Mouse (Mus musculus) G1E (cell line): ENCODE data around the gene Myadml2. TPM values are rescaled to one million over a fixed set of nuclear protein-coding genes. Genes with fewer than 3 reads are reported as not detected.

Experiments
- ATAC-seq: 2 replicates; pipeline ENCODE4 v1.8.0; 2016; ENCODE audit warnings: mild to moderate bottlenecking; ENCODE audit not compliant: insufficient number of reproducible peaks, poor library complexity, low FRiP score, severe bottlenecking; ENCODE audit errors: extremely low read depth
- DNase-seq: peaks from one replicate; pipeline ENCODE4 v3.0.0; 2012; ENCODE audit warnings: low spot score
- H3K27me3 ChIP-seq: 2 replicates; pipeline ENCODE4 v1.6.1; 2012; ENCODE audit warnings: mild to moderate bottlenecking, low read length, inconsistent platforms; ENCODE audit not compliant: insufficient read depth
- H3K36me3 ChIP-seq: replicated peaks from 2 replicates; pipeline ENCODE3; 2012; ENCODE audit warnings: mild to moderate bottlenecking, inconsistent platforms
- H3K4me1 ChIP-seq: 2 replicates; pipeline ENCODE4 v1.6.1; 2012; ENCODE audit warnings: low read depth, low read length, inconsistent platforms, mixed read lengths; ENCODE audit not compliant: insufficient read depth
- H3K4me3 ChIP-seq: 2 replicates; pipeline ENCODE4 v1.5.1; 2012; ENCODE audit warnings: low read depth, mild to moderate bottlenecking, inconsistent platforms, low read length, moderate library complexity, mixed read lengths
- H3K9me3 ChIP-seq: replicated peaks from 2 replicates; pipeline ENCODE4 v1.6.1; 2012; ENCODE audit warnings: inconsistent platforms
- CTCF ChIP-seq: IDR thresholded peaks from 2 replicates; pipeline ENCODE4 v1.5.1; 2012; ENCODE audit warnings: low read depth, low read length, inconsistent platforms, mixed read lengths
- GATA1 ChIP-seq: IDR thresholded peaks from 2 replicates; pipeline ENCODE4 v1.6.1; 2012; ENCODE audit warnings: borderline replicate concordance, low read length, inconsistent platforms, mixed read lengths
- GATA2 ChIP-seq: IDR thresholded peaks from 2 replicates; pipeline ENCODE4 v1.6.1; 2012; ENCODE audit warnings: low read depth, low read length, inconsistent platforms, borderline replicate concordance
- POLR2AphosphoS5 ChIP-seq: IDR thresholded peaks from 2 replicates; pipeline ENCODE4 v1.6.1; 2012; ENCODE audit warnings: low read depth, low read length, inconsistent platforms; ENCODE audit not compliant: insufficient replicate concordance
- TAL1 ChIP-seq: conservative IDR thresholded peaks from 2 replicates; pipeline ENCODE4 v1.6.1; 2012; ENCODE audit warnings: low read depth, low read length, inconsistent platforms, mixed read lengths
- polyA plus RNA-seq: library from polyadenylated mRNA; stranded (reverse); fragments of >175 nt; gene quantifications from 2 replicates; pipeline ENCODE4 v1.2.3, GENCODE M21; 2012
- total RNA-seq, 2 experiments: library from RNA; stranded (forward) in 1 of 2; stranded (reverse) in 1 of 2; fragments of 200-1000 nt in 1 of 2; fragments of >200 nt in 1 of 2; fragmentation: Nextera tagmentation in 1 of 2; gene quantifications; 2 replicates each; pipeline ENCODE4 v1.2.3; 2014 to 2017

Gene Myadml2
- total and polyA plus RNA-seq, 3 experiments: not detected

GRCm38 (mm10) chr11:120642939-120643600 lies 4.9 kb downstream of the Myadml2 start:
- peak; percentile 40 for DNase-seq
- no peak for TF ChIP-seq GATA1
- no peak for TF ChIP-seq POLR2AphosphoS5
- TF ChIP-seq GATA2: no peak
- TF ChIP-seq TAL1: no peak
- TF ChIP-seq CTCF: no peak
- Histone ChIP-seq H3K4me3 (peak overlapping the region; percentile 70), H3K4me1 (peaks cover 42% of the 10 kb centered on the region), H3K27me3 (peaks cover 35% of the 10 kb centered on the region), H3K36me3 (peaks cover 19% of the 10 kb centered on the region), H3K9me3 (no peaks in the 10 kb centered on the region)
- ATAC-seq: no peak

- TF ChIP-seq POLR2AphosphoS5: no peak
- no peak for TF ChIP-seq GATA1
- no peak for TF ChIP-seq CTCF
- TF ChIP-seq TAL1: no peak
- TF ChIP-seq GATA2: no peak
- DNase-seq: no peak
- no peak for ATAC-seq
- Histone ChIP-seq H3K4me1 (peaks cover 32% of the 10 kb centered on the region), H3K4me3 (no peak overlapping the region), H3K27me3 (peaks cover 23% of the 10 kb centered on the region), H3K9me3 (no peaks in the 10 kb centered on the region), H3K36me3 (peaks cover 27% of the 10 kb centered on the region)
Observed at GRCm38 (mm10) chr11:120641869-120642268, 6.1 kb downstream of the Myadml2 start.

- no peak for DNase-seq
- no peak for ATAC-seq
- peaks cover 28% of the 10 kb centered on the region for H3K36me3 ChIP-seq
- no peak overlapping the region for H3K4me3 ChIP-seq
- peaks cover 20% of the 10 kb centered on the region; the same call in 1 of the 2 replicates for H3K27me3 ChIP-seq
- no peaks in the 10 kb centered on the region for H3K9me3 ChIP-seq
- TF ChIP-seq GATA2 (no peak), CTCF (no peak), TAL1 (no peak), GATA1 (no peak), POLR2AphosphoS5 (no peak)
- peaks cover 30% of the 10 kb centered on the region for H3K4me1 ChIP-seq
Observed at GRCm38 (mm10) chr11:120641255-120641654, 6.7 kb downstream of the Myadml2 start.

- DNase-seq: no peak
- TF ChIP-seq TAL1: no peak
- no peak for TF ChIP-seq POLR2AphosphoS5
- no peak for TF ChIP-seq CTCF
- no peak for TF ChIP-seq GATA1
- no peak for TF ChIP-seq GATA2
- H3K4me3 ChIP-seq: no peak overlapping the region
- H3K4me1 ChIP-seq: peaks cover 50% of the 10 kb centered on the region
- H3K27me3 ChIP-seq: no peaks in the 10 kb centered on the region
- no peak for ATAC-seq
- H3K36me3 ChIP-seq: peaks cover 36% of the 10 kb centered on the region
- H3K9me3 ChIP-seq: 0 out of 2 replicates have a peak, but pooled peaks cover 2% of the 10 kb centered on the region
Observed at GRCm38 (mm10) chr11:120634810-120635209, 13.1 kb downstream of the Myadml2 start.

GRCm38 (mm10) chr11:120633520-120634343 lies 14.2 kb downstream of the Myadml2 start, which contains the start of gene Mafg:
Gene Mafg, minus strand, starts transcription at chr11:120633600.
- H3K9me3 ChIP-seq: 0 out of 2 replicates have a peak, but pooled peaks cover 2% of the 10 kb centered on the region
- H3K4me1 ChIP-seq: peaks cover 61% of the 10 kb centered on the region
- peak; percentile 93 for DNase-seq
- peak; percentile 37; the same call in 1 of the 2 replicates for ATAC-seq
- peaks cover 41% of the 10 kb centered on the region for H3K36me3 ChIP-seq
- H3K27me3 ChIP-seq: no peaks in the 10 kb centered on the region
- peak within 1 kb of the TSS; percentile 86 for H3K4me3 ChIP-seq
- TF ChIP-seq POLR2AphosphoS5 (no peak), GATA1 (no peak), GATA2 (no peak), CTCF (no peak), TAL1 (no peak)
